Mouse (Mus musculus): ENCODE results near the gene Echs1. TPM values are rescaled to one million over a fixed set of nuclear protein-coding genes. Genes with fewer than 3 reads are reported as not detected.

The Echs1 gene
- polyA plus RNA-seq, 1 experiment from 2014 or later = 163 TPM

DNA sequence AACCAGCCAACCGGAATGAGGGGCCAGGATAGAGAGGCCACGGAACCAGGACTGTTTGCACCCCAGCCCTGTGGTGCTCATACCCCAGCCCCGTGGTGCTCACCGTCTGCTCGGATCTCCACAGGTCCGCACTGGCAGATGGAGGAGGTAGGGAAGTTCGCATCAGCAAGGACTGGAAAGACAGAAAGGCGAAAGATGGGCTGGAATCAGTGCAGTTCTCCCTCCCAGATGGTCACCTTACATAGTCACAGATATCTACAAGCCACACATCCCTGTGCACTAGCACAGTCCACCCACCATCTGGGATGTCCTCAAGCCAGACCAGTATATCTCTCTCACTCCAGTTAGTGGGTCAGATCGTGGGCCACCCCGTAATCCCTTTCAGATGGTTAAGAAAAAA, 14.8 kb downstream of the Echs1 start:
- Histone ChIP-seq H3K27ac (ENCODE audit: low read depth, low read length) (no peak overlapping the region), H3K4me3 (ENCODE audit: low read depth, low read length) (peak overlapping the region; percentile 26; the same call in 1 of the 2 replicates), H3K27me3 (ENCODE audit: control insufficient read depth, insufficient read depth, low read length) (no peaks in the 10 kb centered on the region), H3K9ac (ENCODE audit: low read length) (peak overlapping the region; percentile 50; the same call in 1 of the 2 replicates), H3K4me1 (ENCODE audit: control insufficient read depth, insufficient read depth, low read length) (peaks cover 4% of the 10 kb centered on the region; the same call in 1 of the 2 replicates), H3K4me2 (peak overlapping the region; percentile 58), H3K36me3 (ENCODE audit: control insufficient read depth, insufficient read depth, low read length) (peaks cover 2% of the 10 kb centered on the region), H3K9me3 (ENCODE audit: control insufficient read depth, low read length) (no peaks in the 10 kb centered on the region)
- DNase-seq (ENCODE audit: low spot score, missing footprints) (peak; percentile 78), ATAC-seq (ENCODE audit: low FRiP score) (peak; percentile 38)
- WGBS = 77% methylated on average over 10 of the region's 10 CpGs

DNA sequence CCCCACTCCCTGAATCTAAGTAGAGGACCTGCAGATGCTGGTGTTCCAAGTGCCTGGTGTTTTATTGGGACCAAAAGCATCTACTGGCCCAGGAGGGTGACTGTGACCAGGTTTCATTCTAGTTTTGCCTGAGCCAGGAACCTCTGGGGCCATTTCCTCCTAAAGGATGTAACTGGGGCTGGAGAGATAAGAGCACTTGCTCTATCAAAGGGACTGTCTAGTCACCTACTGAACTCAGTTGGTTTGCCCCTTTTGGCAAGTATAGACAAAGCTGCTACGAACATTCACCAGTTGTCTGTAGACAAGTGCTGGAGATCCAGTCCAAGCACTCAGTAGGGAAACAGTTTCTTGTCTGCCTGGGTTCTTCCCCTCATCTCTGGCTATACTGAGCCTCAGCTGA, 17.8 kb downstream of the Echs1 start:
- no peak for ATAC-seq (ENCODE audit: low FRiP score)

DNA sequence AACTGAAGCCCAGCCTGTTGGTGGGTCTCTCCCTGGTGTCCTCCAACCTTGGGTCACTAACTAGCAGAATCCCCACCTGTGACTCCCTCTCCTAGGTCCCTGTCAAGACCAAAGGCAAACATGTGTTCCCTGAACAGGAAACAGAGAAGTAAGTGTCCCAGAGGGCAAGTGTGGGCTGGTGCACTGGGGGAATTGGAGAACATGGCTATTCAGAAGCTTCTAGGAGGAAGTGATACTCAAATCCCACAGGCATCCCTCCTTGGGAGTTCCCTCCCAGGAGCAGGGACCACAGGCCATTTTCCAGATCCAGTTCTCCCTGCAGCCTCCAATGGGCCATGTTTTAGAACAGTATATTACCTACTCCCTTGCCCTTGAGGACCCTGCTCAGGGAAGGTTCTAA, 20.2 kb downstream of the Echs1 start:
- Histone ChIP-seq H3K9me3 (ENCODE audit: control insufficient read depth, low read length) (no peaks in the 10 kb centered on the region), H3K36me3 (ENCODE audit: control insufficient read depth, insufficient read depth, low read length) (no peaks in the 10 kb centered on the region), H3K4me1 (ENCODE audit: control insufficient read depth, insufficient read depth, low read length) (no peaks in the 10 kb centered on the region), H3K4me3 (ENCODE audit: low read depth, low read length) (no peak overlapping the region), H3K27me3 (ENCODE audit: control insufficient read depth, insufficient read depth, low read length) (no peaks in the 10 kb centered on the region), H3K9ac (ENCODE audit: low read length) (no peak overlapping the region), H3K4me2 (no peak overlapping the region), H3K27ac (ENCODE audit: low read depth, low read length) (no peak overlapping the region)
- ATAC-seq (ENCODE audit: low FRiP score) (no peak), DNase-seq (ENCODE audit: low spot score, missing footprints) (no peak)

More for the DNA sequence above, 17.8 kb downstream of the Echs1 start:
- WGBS = 89% methylated on average over 1 of the region's 1 CpGs
- H3K4me2 ChIP-seq = no peak overlapping the region
- no peaks in the 10 kb centered on the region for H3K9me3 ChIP-seq (ENCODE audit: control insufficient read depth, low read length)
- no peaks in the 10 kb centered on the region for H3K36me3 ChIP-seq (ENCODE audit: control insufficient read depth, insufficient read depth, low read length)
- no peak overlapping the region for H3K27ac ChIP-seq (ENCODE audit: low read depth, low read length)
- peak; percentile 26 for DNase-seq (ENCODE audit: low spot score, missing footprints)
- peaks cover 4% of the 10 kb centered on the region; the same call in 1 of the 2 replicates for H3K4me1 ChIP-seq (ENCODE audit: control insufficient read depth, insufficient read depth, low read length)
- no peak overlapping the region for H3K4me3 ChIP-seq (ENCODE audit: low read depth, low read length)
- H3K9ac ChIP-seq (ENCODE audit: low read length) = no peak overlapping the region
- no peaks in the 10 kb centered on the region for H3K27me3 ChIP-seq (ENCODE audit: control insufficient read depth, insufficient read depth, low read length)

DNA sequence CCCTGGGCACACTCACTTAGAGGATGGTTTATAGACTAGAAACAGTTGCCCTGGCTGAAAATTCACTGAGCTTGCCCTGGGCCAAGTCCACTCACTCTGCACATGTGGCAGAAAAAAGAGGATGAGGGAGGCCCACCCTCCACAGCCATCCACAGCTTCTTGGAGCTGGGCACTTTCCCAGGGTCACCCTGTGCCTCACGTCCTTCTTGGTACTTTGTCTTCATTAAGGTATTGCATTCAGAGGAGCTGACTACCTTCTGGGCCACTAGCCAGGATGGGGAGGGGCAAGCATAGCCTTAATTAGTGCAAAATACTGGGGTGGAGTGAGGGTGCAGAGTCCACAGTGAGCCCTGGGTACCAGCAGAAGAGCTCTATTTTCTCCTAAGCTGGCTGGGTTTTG, 20.7 kb downstream of the Echs1 start:
- no peak overlapping the region for H3K9ac ChIP-seq (ENCODE audit: low read length)
- H3K9me3 ChIP-seq (ENCODE audit: control insufficient read depth, low read length) = no peaks in the 10 kb centered on the region
- H3K4me1 ChIP-seq (ENCODE audit: control insufficient read depth, insufficient read depth, low read length) = no peaks in the 10 kb centered on the region
- H3K27ac ChIP-seq (ENCODE audit: low read depth, low read length) = no peak overlapping the region
- no peaks in the 10 kb centered on the region for H3K36me3 ChIP-seq (ENCODE audit: control insufficient read depth, insufficient read depth, low read length)
- DNase-seq (ENCODE audit: low spot score, missing footprints) (peak; percentile 59), ATAC-seq (ENCODE audit: low FRiP score) (no peak)
- no peaks in the 10 kb centered on the region for H3K27me3 ChIP-seq (ENCODE audit: control insufficient read depth, insufficient read depth, low read length)
- no peak overlapping the region for H3K4me2 ChIP-seq
- no peak overlapping the region for H3K4me3 ChIP-seq (ENCODE audit: low read depth, low read length)
- WGBS = 71% methylated on average over 1 of the region's 1 CpGs

DNA sequence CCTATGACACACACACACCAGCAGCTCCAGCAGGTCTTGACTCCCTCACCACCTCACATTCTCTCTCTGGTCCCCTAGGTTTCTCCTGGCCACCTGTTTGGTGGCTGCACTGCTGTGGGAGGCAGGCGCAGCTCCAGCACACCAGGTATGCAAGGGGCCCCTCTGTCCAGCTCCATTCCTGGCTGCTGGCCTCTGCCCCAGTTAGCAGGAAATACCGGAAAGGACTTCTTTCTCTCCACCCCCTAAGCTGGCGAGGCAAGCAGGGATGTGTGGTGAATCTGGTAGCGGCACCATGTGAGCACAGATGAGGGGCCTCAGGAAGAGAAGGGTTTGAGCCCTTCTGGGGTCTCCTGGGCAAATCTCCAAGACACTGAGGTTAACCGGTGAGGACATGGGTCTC, 21.3 kb downstream of the Echs1 start:
- H3K27ac ChIP-seq (ENCODE audit: low read depth, low read length) = no peak overlapping the region
- DNase-seq (ENCODE audit: low spot score, missing footprints) = peak; percentile 65
- no peaks in the 10 kb centered on the region for H3K4me1 ChIP-seq (ENCODE audit: control insufficient read depth, insufficient read depth, low read length)
- H3K9me3 ChIP-seq (ENCODE audit: control insufficient read depth, low read length) = no peaks in the 10 kb centered on the region
- no peak overlapping the region for H3K4me3 ChIP-seq (ENCODE audit: low read depth, low read length)
- 76% methylated on average over 5 of the region's 5 CpGs for WGBS
- no peaks in the 10 kb centered on the region for H3K36me3 ChIP-seq (ENCODE audit: control insufficient read depth, insufficient read depth, low read length)
- no peak for ATAC-seq (ENCODE audit: low FRiP score)
- H3K4me2 ChIP-seq = no peak overlapping the region
- H3K27me3 ChIP-seq (ENCODE audit: control insufficient read depth, insufficient read depth, low read length) = no peaks in the 10 kb centered on the region
- no peak overlapping the region for H3K9ac ChIP-seq (ENCODE audit: low read length)

DNA sequence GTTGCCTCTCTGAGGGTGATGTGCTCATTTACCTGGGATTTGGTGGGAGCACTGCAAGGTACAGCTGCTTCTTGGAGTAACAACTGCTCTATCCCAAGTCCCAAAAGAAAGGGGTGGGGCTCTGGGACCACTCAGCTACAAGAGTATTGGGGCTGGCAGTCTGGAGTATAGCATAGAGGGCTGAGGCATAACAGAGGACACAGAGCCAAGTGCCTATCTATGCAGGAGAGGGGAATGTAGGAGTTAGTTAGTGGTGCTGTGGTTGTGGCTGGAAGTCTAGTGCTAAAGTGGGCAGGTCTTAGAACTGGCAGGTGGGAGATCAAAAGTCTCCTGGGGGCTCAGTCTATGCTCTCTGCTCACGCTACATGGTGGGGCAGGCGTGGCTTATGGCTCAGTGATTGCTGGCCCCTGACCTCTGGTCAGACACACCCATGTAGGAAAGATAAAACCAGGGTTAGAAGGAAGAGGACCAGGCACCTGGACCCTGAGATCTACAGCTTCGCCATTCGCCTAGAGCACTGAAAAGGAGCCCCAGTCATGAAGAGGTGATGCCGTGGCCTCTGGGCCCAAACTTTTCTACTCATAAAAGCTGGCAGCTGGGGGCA, 23.2 kb downstream of the Echs1 start, which contains the start of gene Prap1:
Prap1 (plus strand) TSS at position 472 of the 605 bp plus-strand sequence.
- no peak within 1 kb of the TSS for H3K4me2 ChIP-seq
- H3K9ac ChIP-seq (ENCODE audit: low read length) = no peak within 1 kb of the TSS
- H3K9me3 ChIP-seq (ENCODE audit: control insufficient read depth, low read length) = no peaks in the 10 kb centered on the region
- no peak within 1 kb of the TSS for H3K27ac ChIP-seq (ENCODE audit: low read depth, low read length)
- ATAC-seq (ENCODE audit: low FRiP score) = no peak
- H3K4me1 ChIP-seq (ENCODE audit: control insufficient read depth, insufficient read depth, low read length) = no peaks in the 10 kb centered on the region
- no peak within 1 kb of the TSS for H3K4me3 ChIP-seq (ENCODE audit: low read depth, low read length)
- no peaks in the 10 kb centered on the region for H3K36me3 ChIP-seq (ENCODE audit: control insufficient read depth, insufficient read depth, low read length)
- peak; percentile 6 for DNase-seq (ENCODE audit: low spot score, missing footprints)
- 68% methylated on average over 5 of the region's 5 CpGs for WGBS
- no peaks in the 10 kb centered on the region for H3K27me3 ChIP-seq (ENCODE audit: control insufficient read depth, insufficient read depth, low read length)

DNA sequence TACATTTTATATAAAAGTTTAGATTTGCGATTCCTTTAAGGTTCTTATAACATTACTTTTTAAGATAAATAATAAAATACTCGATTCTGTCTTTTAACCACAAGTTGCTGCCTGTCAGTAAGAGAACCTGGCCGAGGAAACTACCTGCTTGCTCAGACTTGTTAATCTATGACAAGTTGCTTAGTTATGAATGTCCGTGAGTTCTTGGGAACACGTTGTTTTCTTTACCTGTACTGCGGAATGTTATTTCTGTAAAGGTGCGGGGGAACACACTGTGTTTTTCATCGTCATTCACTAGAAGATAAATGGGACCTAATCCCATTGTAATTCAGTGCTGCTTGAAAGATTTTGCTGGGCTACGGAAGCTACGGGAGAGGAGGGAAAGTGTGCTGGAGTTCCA, 25.7 kb downstream of the Echs1 start:
- ATAC-seq (ENCODE audit: low FRiP score) (no peak), DNase-seq (ENCODE audit: low spot score, missing footprints) (no peak)
- H3K36me3 ChIP-seq (ENCODE audit: control insufficient read depth, insufficient read depth, low read length) = no peaks in the 10 kb centered on the region
- no peaks in the 10 kb centered on the region for H3K4me1 ChIP-seq (ENCODE audit: control insufficient read depth, insufficient read depth, low read length)
- H3K4me2 ChIP-seq = no peak overlapping the region
- no peak overlapping the region for H3K9ac ChIP-seq (ENCODE audit: low read length)
- H3K4me3 ChIP-seq (ENCODE audit: low read depth, low read length) = no peak overlapping the region
- H3K27ac ChIP-seq (ENCODE audit: low read depth, low read length) = no peak overlapping the region
- no peaks in the 10 kb centered on the region for H3K9me3 ChIP-seq (ENCODE audit: control insufficient read depth, low read length)
- H3K27me3 ChIP-seq (ENCODE audit: control insufficient read depth, insufficient read depth, low read length) = no peaks in the 10 kb centered on the region
- 79% methylated on average over 10 of the region's 10 CpGs for WGBS

DNA sequence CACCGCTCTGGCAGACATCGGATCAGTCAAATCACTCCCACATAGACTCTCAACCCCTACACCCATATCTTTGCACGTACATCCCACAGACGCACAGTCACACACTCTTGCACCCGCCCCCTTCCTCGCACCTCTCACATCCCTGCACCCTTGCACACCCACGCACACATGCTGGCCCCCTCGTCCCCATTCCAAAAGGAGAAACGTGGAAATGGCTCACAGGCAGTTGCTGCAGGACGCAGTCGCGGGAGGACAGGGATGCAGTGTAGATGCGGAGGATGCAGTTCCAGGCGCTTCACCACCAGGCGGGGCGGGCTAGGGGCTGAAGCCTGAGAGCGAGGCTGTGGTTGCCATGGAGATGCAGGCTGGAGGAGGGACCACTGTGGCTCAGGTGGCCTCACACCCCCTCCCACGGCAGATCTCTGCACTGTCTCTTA, 34.0 kb downstream of the Echs1 start, which contains the start of gene Caly:
Caly (minus strand) TSS at position 307 of the 437 bp plus-strand sequence.
- WGBS = 3% methylated on average over 18 of the region's 18 CpGs
- no peaks in the 10 kb centered on the region for H3K9me3 ChIP-seq (ENCODE audit: control insufficient read depth, low read length)

DNA sequence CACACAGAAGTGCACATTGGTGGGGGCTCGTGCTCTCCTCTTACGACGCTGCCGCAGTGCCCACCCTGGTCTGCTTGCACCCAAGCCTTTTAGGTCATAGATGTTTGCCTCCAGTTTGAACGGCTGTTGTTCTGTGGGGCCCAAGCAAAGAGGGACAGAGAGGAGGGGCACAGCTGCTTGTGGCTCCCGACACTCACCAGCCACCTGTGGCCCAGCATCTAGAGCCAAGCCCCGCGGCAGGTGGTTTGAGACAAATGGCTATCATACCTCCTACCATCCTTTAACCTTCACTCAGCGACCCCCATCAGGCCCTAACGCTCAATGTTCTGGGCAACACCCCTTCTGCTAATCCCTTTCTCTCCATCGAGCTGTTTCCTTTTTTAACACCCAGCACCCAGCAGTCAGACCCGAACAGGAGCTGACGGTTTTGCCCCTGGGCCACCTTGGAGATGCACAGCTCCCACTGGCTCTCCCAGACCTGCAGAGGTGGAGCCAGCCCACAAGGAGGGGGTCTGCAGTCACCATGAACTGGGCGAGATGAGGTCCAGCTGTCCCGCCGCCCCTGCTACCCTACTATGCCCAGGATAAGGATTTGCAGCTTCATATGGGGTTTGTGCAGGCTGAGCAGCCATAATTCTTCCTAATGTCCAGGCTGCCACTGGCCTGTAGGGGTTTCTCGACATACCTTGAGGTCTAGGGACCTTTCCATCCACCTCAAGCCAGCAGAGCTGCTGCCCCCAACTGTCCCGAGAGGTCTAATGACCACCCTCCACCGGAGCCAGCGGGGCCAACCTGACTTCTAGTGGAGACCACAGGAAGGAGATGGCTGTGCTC, 34.7 kb downstream of the Echs1 start:
- Histone ChIP-seq H3K4me1 (ENCODE audit: control insufficient read depth, insufficient read depth, low read length) (peaks cover 22% of the 10 kb centered on the region), H3K36me3 (ENCODE audit: control insufficient read depth, insufficient read depth, low read length) (no peaks in the 10 kb centered on the region), H3K27me3 (ENCODE audit: control insufficient read depth, insufficient read depth, low read length) (peaks cover 27% of the 10 kb centered on the region), H3K4me3 (ENCODE audit: low read depth, low read length) (peak overlapping the region; percentile 22), H3K9ac (ENCODE audit: low read length) (peak overlapping the region; percentile 34), H3K9me3 (ENCODE audit: control insufficient read depth, low read length) (no peaks in the 10 kb centered on the region), H3K4me2 (peak overlapping the region; percentile 52), H3K27ac (ENCODE audit: low read depth, low read length) (no peak overlapping the region)
- peak; percentile 15 for ATAC-seq (ENCODE audit: low FRiP score)
- WGBS = 11% methylated on average over 20 of the region's 20 CpGs
- DNase-seq (ENCODE audit: low spot score, missing footprints) = peak; percentile 86

More for the DNA sequence above, 34.0 kb downstream of the Echs1 start, which contains the start of gene Caly:
- ATAC-seq (ENCODE audit: low FRiP score) (peak; percentile 84), DNase-seq (ENCODE audit: low spot score, missing footprints) (peak; percentile 93)
- H3K9ac ChIP-seq (ENCODE audit: low read length) = peak within 1 kb of the TSS; percentile 34
- peak within 1 kb of the TSS; percentile 52 for H3K4me2 ChIP-seq
- H3K4me1 ChIP-seq (ENCODE audit: control insufficient read depth, insufficient read depth, low read length) = peaks cover 22% of the 10 kb centered on the region
- peak within 1 kb of the TSS; percentile 22 for H3K4me3 ChIP-seq (ENCODE audit: low read depth, low read length)
- H3K36me3 ChIP-seq (ENCODE audit: control insufficient read depth, insufficient read depth, low read length) = no peaks in the 10 kb centered on the region
- H3K27me3 ChIP-seq (ENCODE audit: control insufficient read depth, insufficient read depth, low read length) = peaks cover 27% of the 10 kb centered on the region
- H3K27ac ChIP-seq (ENCODE audit: low read depth, low read length) = no peak within 1 kb of the TSS
